Mouse (Mus musculus) frontal cortex, adult 2 months (tissue): ENCODE results near the gene Gpkow. TPM values are rescaled to one million over a fixed set of nuclear protein-coding genes. Genes with fewer than 3 reads are reported as not detected.
A peak's percentile ranks its signal among the peaks of the same experiment; 100 is the strongest.
"Not testable (repeated sequence)": the region's sequence is repeated elsewhere in the genome, so short reads cannot be mapped to it uniquely, and the experiment has no call there.

Experiments
- DNase-seq, 2 experiments: peaks; one replicate each; pipeline ENCODE4 v3.0.0; 2022; ENCODE audit warnings: low spot score in 1 of 2; ENCODE audit errors: extremely low spot score in 1 of 2
- polyA plus RNA-seq: library from polyadenylated mRNA; depleted of rRNA; stranded (reverse); fragments of >200 nt; gene quantifications from 2 replicates; pipeline ENCODE4 v1.2.3, GENCODE M21; 2012; rRNA removed

The Gpkow gene
- polyA plus RNA-seq, 1 experiment, result 32.7 TPM

DNA sequence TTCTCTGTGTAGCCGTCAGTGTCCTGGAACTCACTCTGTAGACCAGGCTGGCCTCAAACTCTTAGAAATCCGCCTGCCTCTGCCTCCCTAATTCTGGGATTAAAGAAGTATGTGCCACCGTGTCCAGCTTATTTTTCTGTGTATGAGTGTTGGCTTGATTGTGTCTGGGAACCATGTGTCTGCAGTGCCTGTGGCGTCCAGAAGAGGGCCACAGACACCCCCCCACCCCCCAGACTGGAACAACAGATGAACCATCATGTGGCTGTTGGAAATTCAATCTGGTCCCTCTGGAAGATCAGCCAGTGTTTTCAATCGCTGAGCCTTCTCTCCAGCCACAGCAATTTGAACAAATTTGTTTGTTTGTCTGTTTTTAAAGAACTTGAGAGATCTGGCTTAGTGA lies 46.5 kb downstream of the Gpkow start:
- no peak for DNase-seq

DNA sequence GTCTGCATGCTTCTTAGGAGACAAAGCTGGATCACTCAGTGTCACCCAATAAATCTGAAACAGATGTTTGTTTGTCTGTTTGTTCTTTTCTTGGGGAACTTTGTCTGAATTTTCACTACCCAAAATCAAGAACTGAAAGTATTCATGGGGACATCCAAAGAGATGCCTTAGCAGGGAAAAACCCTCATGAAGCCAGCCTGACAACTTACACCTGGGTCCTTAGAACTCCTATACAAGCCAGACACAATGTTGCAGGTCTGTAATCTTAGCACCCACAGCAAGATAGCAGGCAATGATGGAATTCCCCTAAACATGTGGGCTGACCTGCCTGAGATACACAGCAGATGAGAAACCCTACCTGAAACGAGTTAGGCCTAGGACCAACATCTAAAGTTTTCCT lies 48.0 kb downstream of the Gpkow start:
- no peak for DNase-seq

DNA sequence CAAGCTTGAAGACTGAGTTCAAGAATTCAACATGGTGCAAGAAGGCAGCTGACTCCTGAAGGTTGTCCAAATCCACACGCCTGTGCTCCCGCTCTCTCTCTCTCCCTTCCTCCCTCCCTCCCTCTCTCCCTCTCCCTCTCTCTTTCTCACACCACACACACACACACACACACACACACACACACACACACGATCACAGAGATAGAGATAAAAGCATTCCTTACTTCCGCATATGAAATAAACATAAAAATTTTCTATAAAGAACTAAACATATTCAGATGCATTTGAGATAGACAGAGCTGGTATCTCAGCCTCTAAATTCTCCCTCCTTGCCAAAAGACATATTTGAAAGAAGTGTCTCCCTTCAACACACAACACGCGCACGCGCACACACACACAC lies 48.5 kb downstream of the Gpkow start:
- DNase-seq, result no peak

DNA sequence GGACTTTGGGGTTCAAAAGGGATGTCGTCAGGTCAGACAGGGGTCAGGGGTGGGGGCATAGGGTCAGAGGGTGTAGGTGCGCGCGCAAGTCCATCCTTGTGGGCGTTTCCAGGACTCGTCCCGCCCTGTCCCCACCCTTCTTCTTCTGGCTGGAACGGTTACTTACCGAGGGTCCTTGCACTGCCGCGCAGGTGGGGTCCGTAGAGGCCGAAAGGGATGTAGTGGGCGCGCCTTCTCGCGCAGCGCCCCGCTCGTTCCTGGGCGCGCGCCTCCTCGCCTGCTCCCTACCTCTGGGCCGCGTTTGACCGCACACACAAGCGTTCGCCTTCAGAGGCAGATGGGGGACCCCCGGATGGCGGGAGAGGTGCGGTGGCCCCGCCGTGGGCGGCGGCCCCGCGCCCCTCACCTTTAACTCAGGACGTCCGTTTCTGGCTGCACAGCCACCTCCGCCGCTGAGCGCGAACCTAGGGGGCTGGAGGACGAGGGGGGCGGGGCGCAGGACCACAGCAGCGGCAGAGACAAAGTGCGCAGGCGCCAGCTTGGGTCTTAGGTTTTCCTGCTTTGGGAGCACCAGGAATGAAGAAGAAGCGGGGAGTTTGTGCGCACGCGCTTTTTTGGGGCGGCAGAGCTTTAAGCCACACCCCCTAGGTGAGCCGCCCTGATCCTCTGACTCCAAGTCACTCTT lies 53.6 kb downstream of the Gpkow start, which contains the start of gene Ccdc120:
TSS of gene Ccdc120 (minus strand) at position 474 of the 685 bp plus-strand sequence.
- peak; percentile 38 to 83 for DNase-seq

DNA sequence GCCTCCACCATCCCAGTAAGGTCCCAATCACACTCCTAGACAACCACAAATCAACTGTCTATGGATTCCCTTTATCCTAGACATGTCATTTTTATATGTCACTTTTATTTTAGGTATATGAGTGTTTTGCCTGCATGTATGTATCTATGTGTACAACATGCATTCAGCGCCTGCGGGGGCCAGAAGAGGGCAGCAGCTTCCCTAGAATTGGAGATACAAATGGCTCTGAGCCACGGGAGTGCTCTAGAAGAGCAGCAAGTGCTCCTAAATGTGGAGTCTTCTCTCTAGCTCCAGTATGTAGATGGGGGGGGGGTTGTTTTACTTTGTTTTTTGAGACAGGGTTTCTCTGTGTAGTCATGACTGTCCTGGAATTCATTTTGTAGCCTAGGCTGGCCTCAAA lies 56.7 kb downstream of the Gpkow start:
- not testable (repeated sequence) for DNase-seq

Other genes with a start within 250 kb of the Gpkow start
- gene Foxp3, start 123.5 kb upstream of the Gpkow start, polyA plus RNA-seq, result 0.08 and 0.17 TPM in 2 replicates
- 13.9 and 14.8 TPM in 2 replicates for gene Ppp1r3f, start 122.8 kb upstream of the Gpkow start, polyA plus RNA-seq
- gene Ccdc22, start 91.6 kb upstream of the Gpkow start, polyA plus RNA-seq, result 31.1 and 32.6 TPM in 2 replicates
- 0.19 and 0.22 TPM in 2 replicates for gene Cacna1f, start 90.0 kb upstream of the Gpkow start, polyA plus RNA-seq
- 961 and 980 TPM in 2 replicates for gene Syp, start 58.7 kb upstream of the Gpkow start, polyA plus RNA-seq
- gene Prickle3, start 39.9 kb upstream of the Gpkow start, polyA plus RNA-seq, result 2.3 and 2.4 TPM in 2 replicates
- gene Plp2, start 25.7 kb upstream of the Gpkow start, polyA plus RNA-seq, result 14.6 and 15.6 TPM in 2 replicates
- 0.90 and 1.2 TPM in 2 replicates for gene Magix, start 15.9 kb upstream of the Gpkow start, polyA plus RNA-seq
- 75.0 and 77.0 TPM in 2 replicates for gene Wdr45, start 17.2 kb downstream of the Gpkow start, polyA plus RNA-seq
- 0.18 and 0.55 TPM in 2 replicates for gene Gm45208, start 25.1 kb downstream of the Gpkow start, polyA plus RNA-seq
- gene Praf2, start 31.3 kb downstream of the Gpkow start, polyA plus RNA-seq, result 118 and 124 TPM in 2 replicates
- 23.7 and 25.4 TPM in 2 replicates for gene Ccdc120, start 53.8 kb downstream of the Gpkow start, polyA plus RNA-seq
- 23.8 and 25.1 TPM in 2 replicates for gene Tfe3, start 65.4 kb downstream of the Gpkow start, polyA plus RNA-seq
- gene Gripap1, start 92.6 kb downstream of the Gpkow start, polyA plus RNA-seq, result 112 and 118 TPM in 2 replicates
- gene Kcnd1, start 125.2 kb downstream of the Gpkow start, polyA plus RNA-seq, result 7.4 and 7.8 TPM in 2 replicates
- gene Otud5, start 144.2 kb downstream of the Gpkow start, polyA plus RNA-seq, result 51.9 and 58.0 TPM in 2 replicates
- 50.5 and 54.6 TPM in 2 replicates for gene Pim2, start 181.1 kb downstream of the Gpkow start, polyA plus RNA-seq
- 44.6 and 51.1 TPM in 2 replicates for gene Slc35a2, start 186.9 kb downstream of the Gpkow start, polyA plus RNA-seq
- gene Pqbp1, start 202.1 kb downstream of the Gpkow start, polyA plus RNA-seq, result 188 and 192 TPM in 2 replicates
- 17.8 and 20.3 TPM in 2 replicates for gene Timm17b, start 202.2 kb downstream of the Gpkow start, polyA plus RNA-seq
- not detected in 2 replicates for gene Gm10491, start 210.7 kb downstream of the Gpkow start, polyA plus RNA-seq
- not detected in 2 replicates for gene Gm10490, start 212.4 kb downstream of the Gpkow start, polyA plus RNA-seq
- gene Pcsk1n, start 222.7 kb downstream of the Gpkow start, polyA plus RNA-seq, result 456 and 602 TPM in 2 replicates
- 0.10 TPM in 1 of 2 replicates, not detected in the other for gene Eras, start 231.5 kb downstream of the Gpkow start, polyA plus RNA-seq